Mouse (Mus musculus) limb, embryonic 15.5 days (tissue): ENCODE results near the gene Hoxa1. TPM values are rescaled to one million over a fixed set of nuclear protein-coding genes. Genes with fewer than 3 reads are reported as not detected.

Experiments used
- ATAC-seq: fragments of 200-750 bp; cut with Nextera tagmentation; 2 replicates; pipeline ENCODE4 v1.8.0; 2017; ENCODE audit warnings: low read depth, moderate TSS enrichment; ENCODE audit not compliant: insufficient number of reproducible peaks, low FRiP score, low TSS enrichment
- H3K27ac ChIP-seq: fragments of 300-500 bp; sonication (generic); 2 replicates; pipeline ENCODE4 v1.5.1; 2015; ENCODE audit warnings: moderate library complexity, mild to moderate bottlenecking, inconsistent platforms
- H3K27me3 ChIP-seq: fragments of 300-500 bp; sonication (generic); 2 replicates; pipeline ENCODE4 v1.6.1; 2015; ENCODE audit warnings: inconsistent platforms
- H3K36me3 ChIP-seq: fragments of 300-500 bp; sonication (generic); 2 replicates; pipeline ENCODE4 v1.6.1; 2015; ENCODE audit warnings: inconsistent platforms
- H3K4me1 ChIP-seq: fragments of 300-500 bp; sonication (generic); 2 replicates; pipeline ENCODE4 v1.6.1; 2015; ENCODE audit warnings: inconsistent platforms
- H3K4me2 ChIP-seq: fragments of 300-500 bp; sonication (generic); 2 replicates; pipeline ENCODE4 v1.6.1; 2015; ENCODE audit warnings: mild to moderate bottlenecking, inconsistent platforms
- H3K4me3 ChIP-seq: fragments of 300-500 bp; sonication (generic); 2 replicates; pipeline ENCODE4 v1.5.1; 2015; ENCODE audit warnings: mild to moderate bottlenecking, inconsistent platforms
- H3K9ac ChIP-seq: fragments of 300-500 bp; sonication (generic); 2 replicates; pipeline ENCODE4 v1.6.1; 2015; ENCODE audit warnings: inconsistent platforms
- H3K9me3 ChIP-seq: fragments of 300-500 bp; sonication (generic); 2 replicates; pipeline ENCODE4 v1.6.1; 2016; ENCODE audit warnings: inconsistent platforms
- WGBS: fragments of 180-500 bp; shearing (Covaris S2); methylation state at CpG from one replicate; pipeline ENCODE4 v1.1.7; 2015; 5-methylcytosine and 5-hydroxymethylcytosine counted together
- polyA plus RNA-seq: library from polyadenylated mRNA; unstranded; fragments of >200 nt; fragmentation: Nextera tagmentation; extraction: Ambion mirVana; gene quantifications from 2 replicates; pipeline ENCODE4 v1.2.1, GENCODE M21; 2015

Hoxa1 gene
- polyA plus RNA-seq, 1 experiment from 2014 or later = 0.52 TPM

- Histone ChIP-seq H3K36me3 (no peaks in the 10 kb centered on the region), H3K27me3 (no peaks in the 10 kb centered on the region), H3K9ac (no peak overlapping the region), H3K27ac (no peak overlapping the region), H3K4me3 (no peak overlapping the region), H3K9me3 (no peaks in the 10 kb centered on the region), H3K4me2 (no peak overlapping the region), H3K4me1 (no peaks in the 10 kb centered on the region)
- WGBS = 88% methylated on average over 3 of the region's 3 CpGs
- ATAC-seq = no peak
Observed at GRCm38 (mm10) chr6:52107400-52107799, 50.7 kb downstream of the Hoxa1 start.

DNA sequence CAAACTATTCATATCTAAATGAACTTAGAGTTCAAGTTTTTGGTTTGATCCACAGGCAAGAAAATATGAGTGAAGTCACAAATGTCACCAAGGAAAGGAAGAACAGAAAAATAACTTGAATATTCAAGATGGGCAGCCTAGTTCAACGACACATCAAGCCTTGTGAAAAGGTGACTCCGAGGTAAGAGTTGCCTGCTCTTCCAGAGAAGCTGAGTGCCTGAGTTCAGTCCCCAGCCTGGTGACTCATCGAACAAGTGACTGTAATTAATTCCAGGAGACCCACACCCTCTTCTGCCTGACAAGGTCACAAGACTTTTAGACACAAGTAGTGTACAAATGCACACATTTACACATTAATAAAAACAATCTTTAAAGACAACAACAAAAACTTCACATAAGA, 51.4 kb downstream of the Hoxa1 start:
- Histone ChIP-seq H3K9me3 (no peaks in the 10 kb centered on the region), H3K27ac (no peak overlapping the region), H3K4me3 (no peak overlapping the region), H3K27me3 (no peaks in the 10 kb centered on the region), H3K4me2 (no peak overlapping the region), H3K36me3 (no peaks in the 10 kb centered on the region), H3K4me1 (no peaks in the 10 kb centered on the region), H3K9ac (no peak overlapping the region)
- no peak for ATAC-seq
- 35% methylated on average over 3 of the region's 3 CpGs for WGBS

GRCm38 (mm10) chr6:52106178-52106577, 51.9 kb downstream of the Hoxa1 start:
- no peak overlapping the region for H3K27ac ChIP-seq
- H3K9ac ChIP-seq = no peak overlapping the region
- H3K36me3 ChIP-seq = no peaks in the 10 kb centered on the region
- no peaks in the 10 kb centered on the region for H3K4me1 ChIP-seq
- ATAC-seq = no peak
- H3K4me3 ChIP-seq = no peak overlapping the region
- 35% methylated on average over 3 of the region's 3 CpGs for WGBS
- H3K4me2 ChIP-seq = no peak overlapping the region
- H3K9me3 ChIP-seq = no peaks in the 10 kb centered on the region
- no peaks in the 10 kb centered on the region for H3K27me3 ChIP-seq

Other genes with a start within 250 kb of the Hoxa1 start
- 18.7 and 18.8 TPM in 2 replicates for gene Skap2, start 145.8 kb downstream of the Hoxa1 start, polyA plus RNA-seq
- 0.59 and 0.76 TPM in 2 replicates for gene Hoxa2, start 6.5 kb upstream of the Hoxa1 start, polyA plus RNA-seq
- 0.10 and 0.26 TPM in 2 replicates for gene 5730596B20Rik, start 19.2 kb upstream of the Hoxa1 start, polyA plus RNA-seq
- gene Hoxa4, start 33.4 kb upstream of the Hoxa1 start, polyA plus RNA-seq = 0.52 and 0.63 TPM in 2 replicates
- 1.7 and 2.1 TPM in 2 replicates for gene Hoxa5, start 46.3 kb upstream of the Hoxa1 start, polyA plus RNA-seq
- 0.41 and 1.1 TPM in 2 replicates for gene Hoxa6, start 50.4 kb upstream of the Hoxa1 start, polyA plus RNA-seq
- 2.2 and 2.5 TPM in 2 replicates for gene Hoxa3, start 55.0 kb upstream of the Hoxa1 start, polyA plus RNA-seq
- 0.70 TPM in 1 of 2 replicates, not detected in the other for gene Gm28308, start 55.0 kb upstream of the Hoxa1 start, polyA plus RNA-seq
- gene Hoxa7, start 63.5 kb upstream of the Hoxa1 start, polyA plus RNA-seq = 12.0 and 12.9 TPM in 2 replicates
- 30.8 and 34.0 TPM in 2 replicates for gene Hoxa9, start 72.8 kb upstream of the Hoxa1 start, polyA plus RNA-seq
- gene Hoxa10, start 82.5 kb upstream of the Hoxa1 start, polyA plus RNA-seq = 86.8 and 108 TPM in 2 replicates
- gene Hoxa11, start 87.5 kb upstream of the Hoxa1 start, polyA plus RNA-seq = 23.3 and 33.4 TPM in 2 replicates
- 11.0 and 17.4 TPM in 2 replicates for gene Hoxa13, start 102.6 kb upstream of the Hoxa1 start, polyA plus RNA-seq
- 0.19 and 0.59 TPM in 2 replicates for gene Evx1, start 155.2 kb upstream of the Hoxa1 start, polyA plus RNA-seq